Mouse (Mus musculus) lung, adult 2 months (tissue): ENCODE data around the gene Zap70. TPM values are rescaled to one million over a fixed set of nuclear protein-coding genes. Genes with fewer than 3 reads are reported as not detected.

ENCODE experiments used
- DNase-seq: peaks from one replicate; pipeline ENCODE4 v3.0.0; 2022
- H3K4me1 ChIP-seq: fragments of 200-500 bp; 2 replicates; pipeline ENCODE4 v1.6.1; 2011; ENCODE audit warnings: low read length; ENCODE audit not compliant: control insufficient read depth, insufficient read depth
- H3K4me3 ChIP-seq: fragments of 200-500 bp; replicated peaks from 2 replicates; pipeline ENCODE3; 2011; ENCODE audit warnings: low read depth, mild to moderate bottlenecking, control low read depth, low read length; ENCODE audit errors: extremely low read depth
- CTCF ChIP-seq: fragments of 200-500 bp; IDR thresholded peaks from 2 replicates; pipeline ENCODE4 v1.5.1; 2011; ENCODE audit warnings: mild to moderate bottlenecking, low read length, control low read depth; ENCODE audit not compliant: insufficient read depth
- POLR2A ChIP-seq: fragments of 200-500 bp; IDR thresholded peaks from 2 replicates; pipeline ENCODE4 v1.6.1; 2011; ENCODE audit warnings: low read depth, mild to moderate bottlenecking, control low read depth, low read length, borderline replicate concordance; ENCODE audit errors: extremely low read depth
- WGBS: fragments of 180-500 bp; shearing (Covaris S2); methylation state at CpG from one replicate; pipeline ENCODE4 v1.1.7; 2018; 5-methylcytosine and 5-hydroxymethylcytosine counted together
- polyA plus RNA-seq: library from polyadenylated mRNA; depleted of rRNA; stranded (reverse); fragments of >200 nt; gene quantifications from 2 replicates; pipeline ENCODE4 v1.2.3, GENCODE M21; 2012; rRNA removed

Zap70 gene
- 10.9 and 12.9 TPM in 2 replicates for polyA plus RNA-seq

- no peak for TF ChIP-seq POLR2A
- no peak for DNase-seq
- Histone ChIP-seq H3K4me3 (no peak within 1 kb of the TSS), H3K4me1 (no peaks in the 10 kb centered on the region)
- WGBS: 74% methylated on average over 11 of the region's 11 CpGs
Observed at GRCm38 (mm10) chr1:36761568-36761967, at the start of gene Zap70. Gene Zap70 (plus strand): TSS chr1:36761798.

DNA sequence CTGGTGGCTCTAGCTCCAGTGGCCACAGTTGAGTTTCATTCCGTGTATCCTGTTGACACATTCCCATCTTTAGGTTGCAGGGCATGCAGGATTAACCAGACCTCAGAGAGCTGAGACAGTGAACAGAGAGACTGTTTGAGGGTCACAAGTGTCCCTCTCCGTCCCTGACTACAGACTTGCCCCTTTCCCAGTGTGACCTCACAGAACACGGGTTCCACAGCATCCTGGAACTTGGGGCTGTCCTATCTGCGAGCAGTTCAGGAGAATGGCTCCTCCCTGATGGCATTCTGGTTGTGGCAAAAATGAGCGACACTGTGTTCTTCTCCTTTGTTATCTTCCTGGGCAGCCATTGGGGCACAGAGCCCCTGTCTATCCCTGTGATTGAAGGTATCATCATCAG lies 47.3 kb upstream of the Zap70 start, which contains the start of gene Actr1b:
Actr1b (minus strand) TSS at position 112 of the 400 bp plus-strand sequence.
- TF ChIP-seq CTCF: no peak
- TF ChIP-seq POLR2A: no peak
- no peak for DNase-seq
- H3K4me3 ChIP-seq: no peak within 1 kb of the TSS
- no peaks in the 10 kb centered on the region for H3K4me1 ChIP-seq
- WGBS: 75% methylated on average over 5 of the region's 5 CpGs

DNA sequence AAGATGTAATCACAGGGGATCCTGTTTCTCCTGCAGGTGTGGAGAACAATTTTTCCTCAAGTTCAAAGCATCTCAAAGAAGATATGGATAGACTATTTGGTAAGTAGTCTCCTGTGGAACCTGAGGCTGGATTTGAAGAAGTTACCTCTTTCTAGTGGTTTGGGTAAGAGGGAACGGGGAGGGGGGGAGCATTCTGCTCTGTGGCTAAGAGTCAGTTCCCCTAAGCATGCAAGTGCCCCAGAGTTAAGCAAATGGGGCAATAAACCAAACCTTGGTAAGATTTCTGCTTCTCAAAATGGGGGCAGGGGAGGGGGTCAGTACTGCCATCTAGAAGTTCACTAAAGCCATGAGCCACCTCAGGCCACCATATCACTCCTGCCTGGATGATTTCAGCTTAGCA lies 42.8 kb upstream of the Zap70 start:
- Histone ChIP-seq H3K4me3 (no peak overlapping the region), H3K4me1 (no peaks in the 10 kb centered on the region)
- WGBS: 52% methylated on average over 1 of the region's 1 CpGs
- DNase-seq: no peak
- TF ChIP-seq POLR2A (no peak), CTCF (no peak)

DNA sequence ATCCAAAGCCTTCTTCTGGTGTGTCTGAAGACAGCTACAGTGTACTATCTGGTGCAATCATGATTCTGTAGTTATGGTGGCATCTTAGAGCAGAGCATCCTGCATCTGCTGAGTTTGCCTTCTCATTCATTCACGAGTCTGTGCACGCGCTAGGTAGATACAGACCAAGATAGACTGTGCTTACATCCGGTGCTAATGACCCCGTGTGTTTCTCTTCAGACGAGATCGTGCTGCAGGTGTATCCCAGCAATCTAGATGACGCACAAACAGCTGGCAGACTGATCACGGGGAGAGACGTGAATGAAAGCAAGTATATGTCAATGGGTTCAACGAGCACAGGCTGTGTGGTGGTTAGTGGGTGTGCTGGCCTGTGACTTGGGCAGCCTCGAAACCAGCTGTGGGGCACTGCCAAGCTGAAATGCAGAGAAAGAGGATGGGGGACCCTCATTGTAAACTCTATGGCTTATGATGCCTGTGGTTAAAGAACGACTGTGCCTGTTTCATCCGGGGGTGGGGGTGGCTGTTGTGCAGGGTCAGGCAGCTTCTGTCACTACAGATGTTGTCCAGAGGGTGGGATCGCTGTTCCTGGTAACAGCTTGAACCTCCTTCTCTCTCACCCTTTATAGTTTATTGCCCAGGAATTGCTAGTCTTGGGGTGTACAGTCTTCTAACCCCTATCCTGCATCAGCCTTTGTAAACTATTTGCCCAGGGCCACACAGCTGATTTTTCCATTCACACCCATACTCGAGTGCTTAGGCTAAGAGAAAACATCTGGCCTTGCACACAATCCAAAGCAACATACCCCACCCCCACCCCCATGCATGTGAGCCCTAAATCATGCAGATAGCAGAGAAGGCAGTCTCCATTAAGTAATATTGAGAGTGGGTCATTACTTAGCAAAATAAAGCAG lies 38.2 kb upstream of the Zap70 start:
- WGBS: 64% methylated on average over 16 of the region's 16 CpGs

GRCm38 (mm10) chr1:36724057-36724431 lies 37.6 kb upstream of the Zap70 start:
- 74% methylated on average over 4 of the region's 4 CpGs for WGBS
- DNase-seq: no peak

More for the DNA sequence above, 38.2 kb upstream of the Zap70 start:
- DNase-seq: no peak
- Histone ChIP-seq H3K4me1 (no peaks in the 10 kb centered on the region), H3K4me3 (no peak overlapping the region)
- no peak for TF ChIP-seq POLR2A
- no peak for TF ChIP-seq CTCF

GRCm38 (mm10) chr1:36737300-36737699 lies 24.3 kb upstream of the Zap70 start:
- TF ChIP-seq CTCF (peak; percentile 54), POLR2A (no peak)
- peak; percentile 71 for DNase-seq
- H3K4me1 ChIP-seq: no peaks in the 10 kb centered on the region
- no peak overlapping the region for H3K4me3 ChIP-seq
- WGBS: 7% methylated on average over 4 of the region's 4 CpGs

More at GRCm38 (mm10) chr1:36724057-36724431, 37.6 kb upstream of the Zap70 start:
- no peaks in the 10 kb centered on the region for H3K4me1 ChIP-seq
- TF ChIP-seq POLR2A (no peak), CTCF (no peak)
- H3K4me3 ChIP-seq: no peak overlapping the region

DNA sequence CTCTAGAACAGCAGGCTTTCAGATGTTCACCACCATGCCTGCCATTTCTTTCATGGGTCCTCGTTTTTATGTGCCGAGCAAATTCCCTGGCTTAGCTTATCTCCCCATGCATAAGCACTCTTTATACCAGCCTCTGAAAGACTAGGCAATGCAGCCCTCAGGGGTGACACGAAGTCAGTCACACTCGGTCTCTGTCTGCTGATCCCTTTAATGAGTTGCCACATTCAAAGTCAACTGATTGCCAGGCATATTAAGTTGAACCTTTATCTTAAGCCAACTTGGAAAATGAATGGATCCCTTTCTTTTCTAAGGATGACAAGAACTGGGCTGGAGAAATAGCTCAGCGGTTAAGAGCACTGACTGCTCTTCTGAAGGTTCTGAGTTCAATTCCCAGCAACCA lies 22.4 kb upstream of the Zap70 start:
- DNase-seq: no peak
- Histone ChIP-seq H3K4me1 (no peaks in the 10 kb centered on the region), H3K4me3 (no peak overlapping the region)
- no peak for TF ChIP-seq POLR2A
- no peak for TF ChIP-seq CTCF
- 77% methylated on average over 5 of the region's 5 CpGs for WGBS

DNA sequence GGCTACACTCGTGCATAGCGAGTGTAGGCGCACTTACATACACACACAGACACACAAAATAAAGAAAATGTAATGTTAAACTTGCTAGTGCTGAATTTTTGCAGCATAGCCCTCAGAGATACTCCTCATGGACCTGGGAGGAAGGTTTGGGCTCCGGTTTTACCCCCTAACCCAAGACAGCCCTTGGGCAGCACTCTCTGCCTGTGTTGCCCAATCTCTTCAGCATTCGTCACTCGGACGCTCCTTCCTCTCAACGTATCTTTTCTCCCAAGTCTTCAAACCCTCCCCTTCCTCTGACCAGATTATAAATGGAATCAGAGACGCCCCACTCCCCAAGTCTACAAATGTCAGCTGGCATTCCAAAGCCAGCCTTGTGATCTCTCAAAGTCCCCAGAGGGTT lies 18.6 kb upstream of the Zap70 start:
- H3K4me1 ChIP-seq: no peaks in the 10 kb centered on the region
- no peak for DNase-seq
- H3K4me3 ChIP-seq: no peak overlapping the region
- 63% methylated on average over 9 of the region's 9 CpGs for WGBS
- no peak for TF ChIP-seq POLR2A
- no peak for TF ChIP-seq CTCF

GRCm38 (mm10) chr1:36744268-36744944 lies 17.2 kb upstream of the Zap70 start:
- no peak overlapping the region for H3K4me3 ChIP-seq
- TF ChIP-seq POLR2A (no peak), CTCF (peak; percentile 89)
- no peaks in the 10 kb centered on the region for H3K4me1 ChIP-seq
- WGBS: 15% methylated on average over 17 of the region's 17 CpGs
- DNase-seq: peak; percentile 65

- no peak for DNase-seq
- no peaks in the 10 kb centered on the region for H3K4me1 ChIP-seq
- no peak for TF ChIP-seq POLR2A
- no peak for TF ChIP-seq CTCF
- WGBS: 66% methylated on average over 4 of the region's 4 CpGs
- H3K4me3 ChIP-seq: no peak overlapping the region
Observed at GRCm38 (mm10) chr1:36745661-36746060, 15.9 kb upstream of the Zap70 start.
